Mouse (Mus musculus) intestine, postnatal 0 days (tissue): ENCODE measurements around the gene Slc2a1. TPM values are rescaled to one million over a fixed set of nuclear protein-coding genes. Genes with fewer than 3 reads are reported as not detected.

Source experiments
- ATAC-seq: fragments of 200-750 bp; cut with Nextera tagmentation; 2 replicates; pipeline ENCODE4 v1.8.0; 2017; ENCODE audit warnings: mild to moderate bottlenecking, moderate TSS enrichment, moderate library complexity
- H3K27ac ChIP-seq: fragments of 300-500 bp; sonication (generic); 2 replicates; pipeline ENCODE4 v1.5.1; 2014; ENCODE audit warnings: mild to moderate bottlenecking, low read depth, low read length, moderate library complexity
- H3K27me3 ChIP-seq: fragments of 300-500 bp; sonication (generic); replicated peaks from 2 replicates; pipeline ENCODE4 v1.6.1; 2014; ENCODE audit warnings: low read length, mixed read lengths; ENCODE audit not compliant: control insufficient read depth, insufficient read depth
- H3K36me3 ChIP-seq: fragments of 300-500 bp; sonication (generic); 2 replicates; pipeline ENCODE4 v1.6.1; 2014; ENCODE audit warnings: mild to moderate bottlenecking, moderate library complexity; ENCODE audit not compliant: control insufficient read depth, insufficient read depth
- H3K4me1 ChIP-seq: fragments of 300-500 bp; sonication (generic); replicated peaks from 2 replicates; pipeline ENCODE4 v1.6.1; 2014; ENCODE audit warnings: antibody characterized with exemption, low read length, mixed read lengths; ENCODE audit not compliant: control insufficient read depth, insufficient read depth
- H3K4me2 ChIP-seq: fragments of 300-500 bp; sonication (generic); replicated peaks from 2 replicates; pipeline ENCODE4 v1.6.1; 2014; ENCODE audit warnings: low read depth, mild to moderate bottlenecking, moderate library complexity
- H3K4me3 ChIP-seq: fragments of 300-500 bp; sonication (generic); 2 replicates; pipeline ENCODE4 v1.5.1; 2014; ENCODE audit warnings: low read depth, low read length
- H3K9ac ChIP-seq: fragments of 300-500 bp; sonication (generic); 2 replicates; pipeline ENCODE4 v1.6.1; 2014; ENCODE audit warnings: mild to moderate bottlenecking, low read depth, low read length
- H3K9me3 ChIP-seq: fragments of 300-500 bp; sonication (generic); 2 replicates; pipeline ENCODE4 v1.6.1; 2016; ENCODE audit warnings: mixed run types; ENCODE audit not compliant: control insufficient read depth
- CTCF ChIP-seq: sonication (generic); IDR thresholded peaks from 2 replicates; pipeline ENCODE4 v1.5.1; 2016; ENCODE audit warnings: low read depth, mild to moderate bottlenecking, control low read depth, antibody characterized with exemption, moderate library complexity
- WGBS: fragments of 180-500 bp; shearing (Covaris S2); extraction: QIAGEN DNeasy Blood & Tissue Kit; methylation state at CpG from one replicate; pipeline ENCODE4 v1.1.7; 2014; 5-methylcytosine and 5-hydroxymethylcytosine counted together
- polyA plus RNA-seq: library from polyadenylated mRNA; unstranded; fragments of >200 nt; fragmentation: Nextera tagmentation; extraction: Ambion mirVana; gene quantifications from 2 replicates; pipeline ENCODE4 v1.2.1, GENCODE M21; 2015

Slc2a1 gene
- polyA plus RNA-seq, 1 experiment from 2014 or later: 18.1 TPM

GRCm38 (mm10) chr4:119115611-119116070 is 7.1 kb downstream of the Slc2a1 start:
- WGBS: 37% methylated on average over 6 of the region's 6 CpGs
- Histone ChIP-seq H3K9ac (no peak overlapping the region), H3K27ac (peak overlapping the region; percentile 74), H3K4me2 (peak overlapping the region; percentile 37), H3K4me1 (0 out of 2 replicates have a peak, but pooled peaks cover 3% of the 10 kb centered on the region), H3K36me3 (0 out of 2 replicates have a peak, but pooled peaks cover 12% of the 10 kb centered on the region), H3K4me3 (no peak overlapping the region), H3K9me3 (no peaks in the 10 kb centered on the region), H3K27me3 (no peaks in the 10 kb centered on the region)
- TF ChIP-seq CTCF: no peak
- peak; percentile 86 for ATAC-seq

GRCm38 (mm10) chr4:119116336-119116735 is 7.8 kb downstream of the Slc2a1 start:
- Histone ChIP-seq H3K4me2 (no peak overlapping the region), H3K27ac (peak overlapping the region; percentile 74), H3K9ac (no peak overlapping the region), H3K4me1 (0 out of 2 replicates have a peak, but pooled peaks cover 3% of the 10 kb centered on the region), H3K4me3 (no peak overlapping the region), H3K27me3 (no peaks in the 10 kb centered on the region), H3K9me3 (no peaks in the 10 kb centered on the region), H3K36me3 (peaks cover 16% of the 10 kb centered on the region; the same call in 1 of the 2 replicates)
- peak; percentile 41; the same call in 1 of the 2 replicates for ATAC-seq
- 63% methylated on average over 1 of the region's 1 CpGs for WGBS
- peak; percentile 62 for TF ChIP-seq CTCF

- Histone ChIP-seq H3K4me1 (0 out of 2 replicates have a peak, but pooled peaks cover 6% of the 10 kb centered on the region), H3K4me2 (no peak overlapping the region), H3K27ac (no peak overlapping the region), H3K36me3 (peaks cover 27% of the 10 kb centered on the region; the same call in 1 of the 2 replicates), H3K9me3 (no peaks in the 10 kb centered on the region), H3K4me3 (no peak overlapping the region), H3K9ac (no peak overlapping the region), H3K27me3 (no peaks in the 10 kb centered on the region)
- no peak for ATAC-seq
- TF ChIP-seq CTCF: no peak
- WGBS: 85% methylated on average over 5 of the region's 5 CpGs
Observed at GRCm38 (mm10) chr4:119117571-119117970, 9.1 kb downstream of the Slc2a1 start.

GRCm38 (mm10) chr4:119118659-119119077 is 10.2 kb downstream of the Slc2a1 start:
- Histone ChIP-seq H3K4me2 (no peak overlapping the region), H3K9ac (no peak overlapping the region; the same call in 1 of the 2 replicates), H3K4me1 (0 out of 2 replicates have a peak, but pooled peaks cover 6% of the 10 kb centered on the region), H3K9me3 (no peaks in the 10 kb centered on the region), H3K4me3 (no peak overlapping the region), H3K27me3 (no peaks in the 10 kb centered on the region), H3K36me3 (peaks cover 31% of the 10 kb centered on the region; the same call in 1 of the 2 replicates), H3K27ac (no peak overlapping the region)
- TF ChIP-seq CTCF: no peak
- no peak for ATAC-seq
- 64% methylated on average over 4 of the region's 4 CpGs for WGBS

GRCm38 (mm10) chr4:119119354-119119753 is 10.8 kb downstream of the Slc2a1 start:
- Histone ChIP-seq H3K4me1 (0 out of 2 replicates have a peak, but pooled peaks cover 6% of the 10 kb centered on the region), H3K9me3 (no peaks in the 10 kb centered on the region), H3K36me3 (peaks cover 29% of the 10 kb centered on the region; the same call in 1 of the 2 replicates), H3K27me3 (no peaks in the 10 kb centered on the region), H3K4me2 (no peak overlapping the region), H3K9ac (no peak overlapping the region), H3K4me3 (no peak overlapping the region), H3K27ac (no peak overlapping the region)
- WGBS: 53% methylated on average over 5 of the region's 5 CpGs
- no peak for TF ChIP-seq CTCF
- ATAC-seq: no peak

GRCm38 (mm10) chr4:119120095-119120494 is 11.6 kb downstream of the Slc2a1 start:
- no peak overlapping the region for H3K27ac ChIP-seq
- H3K4me1 ChIP-seq: 0 out of 2 replicates have a peak, but pooled peaks cover 6% of the 10 kb centered on the region
- H3K4me2 ChIP-seq: no peak overlapping the region
- H3K9me3 ChIP-seq: no peaks in the 10 kb centered on the region
- H3K9ac ChIP-seq: no peak overlapping the region
- ATAC-seq: no peak
- 80% methylated on average over 6 of the region's 6 CpGs for WGBS
- H3K27me3 ChIP-seq: no peaks in the 10 kb centered on the region
- TF ChIP-seq CTCF: no peak
- H3K36me3 ChIP-seq: peaks cover 29% of the 10 kb centered on the region; the same call in 1 of the 2 replicates
- H3K4me3 ChIP-seq: no peak overlapping the region
